In genomic region chr11:19342803-19343202, GRCm38 (mm10) we compare ENCODE assay signal across 16 mouse cellular contexts.
"Had no signal": no experiment of that assay in that cellular context is flagged by ENCODE, and none has a peak within 500 bp of the region (broad histone marks: within the 10 kb centered on the region; RNA-seq: fewer than 3 reads in every experiment).

No protein-coding gene starts in this region.

- H3K27ac ChIP-seq: neural tube, embryonic 13.5 days; neural tube, embryonic 15.5 days; stomach, embryonic 15.5 days; stomach, postnatal 0 days had no signal

- H3K27me3 ChIP-seq: neural tube, embryonic 13.5 days; neural tube, embryonic 15.5 days; stomach, embryonic 15.5 days had no signal

- H3K4me1 ChIP-seq: neural tube, embryonic 13.5 days; neural tube, embryonic 15.5 days; stomach, embryonic 15.5 days had no signal

- DNase-seq: retina, postnatal 1 day; right cerebral cortex, adult 18-20 months; right cerebral cortex, postnatal 14 days; right cerebral cortex, postnatal 25 days; right cerebral cortex, postnatal 4 days; spleen, adult 18-20 months; thymus, adult 18-20 months; thymus, adult 2 months; thymus, postnatal 14 days; thymus, postnatal 25 days; thymus, postnatal 36 days; thymus, postnatal 4 days had no signal

- H3K4me3 ChIP-seq: neural tube, embryonic 13.5 days; neural tube, embryonic 15.5 days; stomach, embryonic 15.5 days had no signal

- H3K9me3 ChIP-seq: neural tube, embryonic 13.5 days; neural tube, embryonic 15.5 days; stomach, embryonic 15.5 days had no signal

- H3K36me3 ChIP-seq: neural tube, embryonic 13.5 days; neural tube, embryonic 15.5 days; stomach, embryonic 15.5 days had no signal

- H3K9ac ChIP-seq: neural tube, embryonic 13.5 days; neural tube, embryonic 15.5 days; stomach, embryonic 15.5 days had no signal

- H3K4me2 ChIP-seq: neural tube, embryonic 13.5 days; neural tube, embryonic 15.5 days; stomach, embryonic 15.5 days had no signal
